Mouse (Mus musculus) right cerebral cortex, adult 2 months (tissue): ENCODE results near the gene A830031A19Rik.
A peak's percentile ranks its signal among the peaks of the same experiment; 100 is the strongest.

ENCODE experiments used
- DNase-seq, 2 experiments: peaks; one replicate each; pipeline ENCODE4 v3.0.0; 2021 to 2022; ENCODE audit warnings: low spot score in 2 of 2

A830031A19Rik gene

GRCm38 (mm10) chr11:24095656-24096353, 21.0 kb upstream of the A830031A19Rik start:
- no peak for DNase-seq

- DNase-seq, result no peak
These were observed 20.4 kb upstream of the A830031A19Rik start for GRCm38 (mm10) chr11:24095236-24095635.

- no peak for DNase-seq
These were observed 19.2 kb upstream of the A830031A19Rik start for GRCm38 (mm10) chr11:24094086-24094487.

GRCm38 (mm10) chr11:24092618-24093017, 17.8 kb upstream of the A830031A19Rik start:
- no peak for DNase-seq

GRCm38 (mm10) chr11:24091393-24092080, 16.7 kb upstream of the A830031A19Rik start:
- DNase-seq, result no peak

- no peak for DNase-seq
These were observed 15.6 kb upstream of the A830031A19Rik start for GRCm38 (mm10) chr11:24090443-24090842.

- DNase-seq, result peak in 1 of 2 experiments; percentile 39
These were observed 12.2 kb upstream of the A830031A19Rik start for GRCm38 (mm10) chr11:24087069-24087468.

GRCm38 (mm10) chr11:24085986-24086385, 11.1 kb upstream of the A830031A19Rik start:
- DNase-seq, result peak in 1 of 2 experiments; percentile 28

GRCm38 (mm10) chr11:24084590-24084989, 9.7 kb upstream of the A830031A19Rik start:
- DNase-seq, result no peak

GRCm38 (mm10) chr11:24084077-24084476, 9.2 kb upstream of the A830031A19Rik start:
- no peak for DNase-seq

GRCm38 (mm10) chr11:24083423-24083822, 8.6 kb upstream of the A830031A19Rik start:
- DNase-seq, result peak in 1 of 2 experiments; percentile 18

- DNase-seq, result no peak
These were observed 8.2 kb upstream of the A830031A19Rik start for GRCm38 (mm10) chr11:24083076-24083405.

GRCm38 (mm10) chr11:24082385-24083075, 7.7 kb upstream of the A830031A19Rik start:
- DNase-seq, result no peak

GRCm38 (mm10) chr11:24081687-24082384, 7.0 kb upstream of the A830031A19Rik start:
- DNase-seq, result peak; percentile 40 to 47

GRCm38 (mm10) chr11:24081016-24081686, 6.3 kb upstream of the A830031A19Rik start:
- peak; percentile 76 to 77 for DNase-seq

GRCm38 (mm10) chr11:24080541-24080940, 5.7 kb upstream of the A830031A19Rik start:
- peak; percentile 41 to 54 for DNase-seq

- peak; percentile 70 for DNase-seq
These were observed 4.8 kb upstream of the A830031A19Rik start for GRCm38 (mm10) chr11:24079392-24080391.

- DNase-seq, result peak; percentile 27 to 36
These were observed 4.0 kb upstream of the A830031A19Rik start for GRCm38 (mm10) chr11:24078706-24079316.

GRCm38 (mm10) chr11:24077795-24078705, 3.2 kb upstream of the A830031A19Rik start, which contains the start of gene Bcl11a:
Bcl11a (plus strand) TSS chr11:24078056.
- peak in 1 of 2 experiments; percentile 50 for DNase-seq
